Mouse (Mus musculus): ENCODE results near the gene Nfia.

Gene Nfia

DNA sequence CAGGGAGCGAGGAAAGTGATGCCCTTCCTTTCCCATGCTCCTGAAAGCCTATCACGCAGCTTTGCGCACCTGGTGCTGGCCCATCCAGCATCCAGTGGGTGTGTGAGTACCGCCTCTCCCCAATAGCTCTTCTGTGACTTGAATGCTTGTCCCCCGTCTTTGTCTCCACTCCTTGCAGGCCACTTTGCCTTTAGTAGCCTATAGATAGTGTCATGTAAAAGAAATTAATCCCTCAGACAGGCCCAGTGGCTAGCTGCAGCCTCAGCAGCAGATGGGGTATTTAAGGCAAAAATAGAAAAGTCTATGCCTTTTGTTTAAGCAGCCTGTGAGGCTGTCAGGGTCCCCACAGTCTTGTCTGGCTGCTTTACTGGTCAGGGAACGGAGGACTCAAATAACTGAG, 145.0 kb downstream of the Nfia start:
- DNase-seq, result no peak

DNA sequence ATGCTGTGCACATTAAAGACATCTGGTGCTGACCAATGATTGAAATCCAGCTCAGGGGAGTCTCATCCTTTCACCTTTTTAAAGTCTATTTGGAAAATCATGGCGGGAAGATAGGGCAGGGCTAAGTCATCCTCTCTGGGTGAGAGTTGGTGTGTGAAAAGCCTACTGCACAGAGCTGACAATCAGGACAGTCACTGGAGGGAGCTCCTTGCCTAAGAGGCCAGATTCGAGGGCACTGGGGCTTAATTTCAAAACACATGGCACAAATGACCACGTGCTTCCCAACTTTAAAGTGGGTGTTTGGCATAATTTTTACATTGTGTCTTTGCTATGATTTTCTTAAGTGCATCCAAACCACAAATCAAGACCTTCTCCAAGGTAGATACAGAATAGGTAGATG, 146.1 kb downstream of the Nfia start:
- DNase-seq, result no peak

DNA sequence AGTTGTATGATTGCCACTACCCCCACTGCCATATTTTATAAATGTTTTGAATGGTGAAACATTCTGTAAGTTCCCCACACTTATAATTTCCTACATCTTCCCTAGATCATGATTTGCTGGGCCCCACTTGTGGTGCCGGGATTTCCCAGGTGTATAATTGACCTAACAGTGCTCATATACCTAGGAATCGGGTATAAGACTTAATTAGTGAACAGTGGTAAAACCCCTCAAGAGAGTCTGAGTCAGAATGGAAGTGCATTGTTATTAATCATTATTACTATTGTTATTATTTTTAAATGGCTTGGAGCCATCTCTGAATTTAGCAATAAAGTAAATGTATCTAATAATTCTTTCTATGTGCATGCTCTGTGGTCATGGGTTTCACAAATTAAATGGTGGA, 147.2 kb downstream of the Nfia start:
- no peak for DNase-seq

DNA sequence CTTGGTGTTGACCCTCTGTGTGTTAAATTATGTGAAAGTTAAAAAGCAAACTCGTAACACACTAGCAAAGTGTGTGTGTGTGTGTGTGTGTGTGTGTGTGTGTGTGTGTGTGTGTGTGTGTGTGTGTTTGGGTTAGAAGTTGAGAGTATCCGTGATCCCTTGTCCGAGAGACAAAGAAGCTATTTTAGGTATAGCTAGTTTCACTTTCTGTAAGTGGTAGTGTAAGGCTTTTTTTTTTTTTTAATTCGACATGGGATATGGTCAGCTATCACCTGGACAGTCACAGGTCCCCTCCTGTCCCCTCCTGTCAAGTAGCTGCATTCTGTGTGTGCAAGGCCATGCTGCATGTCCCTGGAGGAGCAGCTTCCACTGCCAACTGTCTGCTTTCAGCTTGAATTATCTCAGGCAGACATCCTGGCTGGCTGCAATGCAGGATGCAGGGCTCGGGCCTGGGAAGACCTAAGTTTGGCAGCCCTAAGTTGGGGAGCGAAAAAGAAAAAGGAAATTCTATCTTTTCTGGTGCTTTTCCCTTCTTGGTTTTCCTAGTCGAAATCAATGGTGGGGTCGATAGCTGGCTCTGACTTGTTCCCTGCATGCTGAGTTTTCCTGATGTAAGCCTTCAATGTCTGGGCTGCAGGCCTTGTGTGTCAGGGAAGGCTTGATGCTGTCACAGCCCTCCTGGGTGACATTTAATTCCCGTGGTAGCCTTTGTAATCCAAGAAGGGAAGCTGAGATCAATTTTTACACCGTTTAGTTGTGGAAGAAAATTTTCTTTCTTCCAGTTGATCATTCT, 147.9 kb downstream of the Nfia start:
- DNase-seq, result peak; percentile 59

DNA sequence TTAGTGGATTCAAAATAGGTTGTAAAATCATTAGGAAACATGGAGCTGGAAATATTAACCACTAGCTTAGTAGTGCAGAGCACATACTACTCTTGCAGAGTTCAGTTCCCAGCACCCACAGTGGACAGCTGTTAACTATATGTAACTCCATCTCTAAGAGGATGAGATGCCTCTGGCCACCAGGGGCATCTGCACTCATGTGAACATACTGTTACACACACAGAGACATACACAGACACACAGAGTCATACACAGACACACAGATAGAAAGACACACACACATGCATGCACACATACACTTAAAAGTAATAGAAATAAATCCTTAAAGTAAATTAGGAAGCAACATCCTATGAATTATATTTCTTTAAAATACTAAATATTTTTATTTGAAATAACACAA, 149.1 kb downstream of the Nfia start:
- no peak for DNase-seq

- DNase-seq, result no peak
These were observed 150.7 kb downstream of the Nfia start for GRCm38 (mm10) chr4:97923248-97923647.

DNA sequence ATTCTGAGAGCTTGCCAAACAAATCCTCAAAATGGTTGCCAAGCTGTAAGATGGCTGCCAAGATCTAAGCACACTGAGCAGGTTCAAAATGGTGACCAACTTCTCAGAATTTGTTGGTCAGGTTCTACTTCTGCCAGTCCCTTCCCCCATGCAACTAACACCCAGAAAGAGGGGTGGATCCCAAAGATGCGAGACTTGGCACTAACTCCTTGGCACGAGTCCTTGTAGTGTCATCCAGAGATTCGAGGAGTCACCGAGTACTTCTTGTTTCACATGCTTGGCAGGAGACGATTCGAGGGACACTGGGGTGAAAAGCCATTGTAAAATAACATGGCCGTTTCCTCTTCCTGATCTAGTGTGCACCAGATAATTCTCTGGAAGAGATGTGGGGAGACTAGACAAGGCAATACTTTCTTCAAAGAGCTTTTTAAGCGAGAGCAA, 151.4 kb downstream of the Nfia start:
- peak; percentile 65 for DNase-seq

- DNase-seq, result peak; percentile 32
These were observed 151.9 kb downstream of the Nfia start for GRCm38 (mm10) chr4:97924414-97924813.

GRCm38 (mm10) chr4:97924855-97925254, 152.3 kb downstream of the Nfia start:
- DNase-seq, result no peak

DNA sequence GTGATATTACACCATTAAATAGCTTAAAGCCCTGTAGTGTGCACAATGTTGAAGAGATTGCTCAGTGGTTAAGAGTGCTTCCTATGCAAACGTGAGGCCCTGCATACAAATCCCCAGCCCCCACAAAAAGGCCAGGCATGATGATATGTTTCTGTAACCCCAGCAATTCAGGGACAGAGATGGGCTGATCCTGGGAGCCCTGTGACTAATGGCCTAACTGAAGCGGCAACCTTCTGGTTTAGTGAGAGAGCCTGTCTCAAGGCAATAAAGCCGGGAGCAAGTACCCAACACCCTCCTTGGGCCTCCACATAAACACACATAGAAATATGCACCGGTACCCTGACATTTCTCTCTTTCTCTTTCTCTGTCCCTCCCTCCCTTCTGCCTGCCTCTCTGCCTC, 153.1 kb downstream of the Nfia start:
- DNase-seq, result no peak

- no peak for DNase-seq
These were observed 154.2 kb downstream of the Nfia start for GRCm38 (mm10) chr4:97926607-97927308.

DNA sequence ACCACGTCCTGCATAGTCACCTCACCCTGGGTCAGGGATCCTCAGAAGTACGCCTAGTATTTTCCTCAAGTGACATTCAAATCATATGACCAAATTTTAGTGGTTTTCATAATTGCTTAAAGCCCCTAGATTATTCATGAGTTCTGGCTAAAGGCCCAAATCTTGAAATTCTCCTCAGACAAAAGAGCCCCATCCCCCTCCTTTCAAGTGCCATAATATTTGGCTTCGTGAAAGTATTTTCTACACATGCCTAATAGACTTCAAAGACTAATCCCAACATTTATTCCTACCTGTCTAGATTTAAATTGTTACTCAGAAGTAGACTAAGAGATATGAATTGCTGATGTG, 154.7 kb downstream of the Nfia start:
- no peak for DNase-seq

DNA sequence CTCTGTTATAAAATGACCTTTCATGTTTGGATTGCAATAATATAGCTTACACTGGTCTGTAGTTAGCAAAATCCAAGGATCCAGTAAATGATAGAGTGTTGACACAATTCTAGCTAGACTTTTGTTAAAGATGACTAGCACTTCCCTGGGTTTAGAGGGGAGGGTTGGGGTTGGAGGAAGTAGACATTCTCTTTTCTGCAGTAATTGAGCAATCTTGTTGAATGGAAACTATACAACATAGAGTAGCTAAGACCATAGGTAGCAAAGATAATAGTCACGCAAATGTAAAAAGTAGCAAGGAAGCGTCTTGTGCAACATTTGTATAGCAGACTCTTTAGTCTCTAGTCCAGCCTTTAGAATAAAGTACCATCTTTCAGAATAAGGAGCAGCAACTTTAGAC, 163.8 kb downstream of the Nfia start:
- no peak for DNase-seq

GRCm38 (mm10) chr4:97936912-97937311, 164.4 kb downstream of the Nfia start:
- peak; percentile 53 for DNase-seq

GRCm38 (mm10) chr4:97939492-97939891, 167.0 kb downstream of the Nfia start:
- DNase-seq, result peak; percentile 43

DNA sequence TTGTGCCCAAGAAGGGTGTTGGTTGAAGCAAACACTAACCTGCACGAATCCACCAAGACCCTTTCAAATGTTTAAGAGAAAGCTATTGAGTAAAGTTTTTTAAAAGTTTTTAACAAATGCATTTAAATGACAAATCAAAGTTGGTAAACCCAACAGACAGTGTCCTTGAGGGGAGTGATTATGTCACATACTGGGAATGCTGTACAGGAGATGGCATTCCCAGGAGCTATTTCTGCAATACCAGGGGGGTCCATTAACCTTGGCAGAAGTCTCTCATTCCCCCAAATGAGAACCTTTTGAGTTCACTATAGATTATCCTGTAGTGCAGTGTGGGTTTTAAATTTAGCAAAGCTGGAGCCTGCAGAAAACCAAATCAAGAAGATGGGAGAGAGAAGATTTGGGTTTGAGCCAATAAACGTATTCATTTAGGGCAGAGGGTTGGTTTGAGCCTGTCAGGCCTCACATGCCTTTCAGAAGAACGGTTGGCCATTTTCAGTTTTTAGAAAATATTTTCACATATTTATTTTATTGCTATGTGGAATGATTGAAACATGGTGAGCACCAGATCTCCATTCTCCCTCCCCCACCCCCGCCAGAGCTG, 167.5 kb downstream of the Nfia start:
- DNase-seq, result no peak

DNA sequence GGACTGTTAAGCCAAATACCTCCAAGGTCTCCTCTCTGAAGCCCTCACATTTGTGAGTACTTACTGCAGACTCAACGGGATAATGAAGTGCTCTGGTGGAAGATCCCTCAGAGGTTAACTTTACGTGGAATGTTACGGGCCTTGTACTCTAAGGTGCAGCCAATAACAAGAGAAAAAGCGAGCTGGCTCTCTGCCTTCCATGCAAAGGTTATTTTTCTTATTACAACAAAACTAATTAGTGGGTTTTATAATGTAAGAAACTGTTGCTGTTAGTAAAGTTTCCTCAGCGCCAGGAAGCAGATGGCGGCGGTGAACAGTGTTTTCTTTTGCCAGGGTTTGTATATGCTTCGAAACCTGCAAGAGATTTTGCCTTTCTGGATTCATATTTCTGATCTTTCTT, 169.1 kb downstream of the Nfia start:
- no peak for DNase-seq

DNA sequence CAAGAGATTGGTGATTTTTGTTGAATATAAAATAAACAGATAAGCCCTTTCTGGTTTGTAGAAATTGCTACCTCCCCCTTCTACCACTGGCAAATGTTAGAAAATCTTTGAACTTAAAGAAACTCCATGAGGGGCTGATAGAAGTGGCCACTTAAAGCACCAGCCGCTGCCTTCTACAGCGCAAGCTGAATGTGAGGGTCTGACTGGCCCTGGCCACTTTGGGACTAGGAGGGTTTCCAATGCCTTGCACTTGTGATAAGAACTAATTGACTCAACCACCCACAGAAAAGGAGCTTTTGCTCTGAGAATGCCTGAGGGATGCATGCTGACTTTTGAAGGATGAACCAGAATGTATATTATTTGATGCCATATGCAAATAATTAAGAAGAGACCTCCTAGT, 171.8 kb downstream of the Nfia start:
- no peak for DNase-seq

DNA sequence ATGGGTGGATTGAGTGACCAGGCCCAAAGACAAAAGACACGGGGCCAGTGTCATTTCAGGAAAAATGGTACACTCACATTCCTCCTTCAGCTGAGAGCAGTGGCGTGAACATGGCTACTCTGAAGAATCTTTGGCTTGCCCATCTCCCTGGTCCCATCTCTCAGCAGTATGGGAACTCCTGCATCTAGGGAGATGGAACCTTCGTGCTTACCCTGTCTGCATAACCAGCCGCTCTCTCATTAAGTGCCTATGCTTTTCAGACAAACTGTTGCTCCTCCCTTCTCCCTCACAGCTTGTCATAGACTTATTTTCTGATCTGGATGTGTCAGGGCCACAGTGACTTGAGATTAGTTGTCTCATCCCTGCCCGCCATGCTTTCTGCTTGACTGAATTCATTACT, 174.9 kb downstream of the Nfia start:
- DNase-seq, result no peak

GRCm38 (mm10) chr4:97948250-97948649, 175.7 kb downstream of the Nfia start:
- no peak for DNase-seq

- DNase-seq, result no peak
These were observed 178.0 kb downstream of the Nfia start for GRCm38 (mm10) chr4:97950341-97951071.

DNA sequence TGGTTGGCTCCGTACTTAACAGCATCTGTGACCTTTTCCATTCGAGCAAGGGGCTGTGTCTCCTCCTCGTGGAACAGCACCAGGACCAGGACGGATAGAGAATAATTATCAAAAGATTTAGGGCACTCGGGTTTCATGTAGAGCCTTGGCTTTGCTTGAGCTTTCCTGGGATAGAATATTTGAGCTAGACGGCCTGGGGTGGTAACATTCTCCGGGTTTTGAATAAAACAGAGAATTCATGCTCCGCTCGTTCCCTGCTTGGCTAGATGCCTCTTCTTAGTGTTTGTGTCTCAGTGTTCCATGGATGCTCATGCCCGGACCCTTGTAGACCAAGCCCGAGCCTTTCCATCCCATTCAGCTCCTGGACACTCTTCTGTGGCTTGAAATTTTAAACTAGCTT, 181.4 kb downstream of the Nfia start:
- DNase-seq, result no peak

GRCm38 (mm10) chr4:97958121-97958520, 185.6 kb downstream of the Nfia start:
- DNase-seq, result no peak

Measured in kidney, postnatal 10 days (tissue).